Mouse (Mus musculus) kidney, adult 11 months (tissue): ENCODE measurements around the gene Ces1h.
A peak's percentile ranks its signal among the peaks of the same experiment; 100 is the strongest.

ENCODE experiments used
- DNase-seq: peaks from one replicate; pipeline ENCODE4 v3.0.0; 2022

Gene Ces1h

DNA sequence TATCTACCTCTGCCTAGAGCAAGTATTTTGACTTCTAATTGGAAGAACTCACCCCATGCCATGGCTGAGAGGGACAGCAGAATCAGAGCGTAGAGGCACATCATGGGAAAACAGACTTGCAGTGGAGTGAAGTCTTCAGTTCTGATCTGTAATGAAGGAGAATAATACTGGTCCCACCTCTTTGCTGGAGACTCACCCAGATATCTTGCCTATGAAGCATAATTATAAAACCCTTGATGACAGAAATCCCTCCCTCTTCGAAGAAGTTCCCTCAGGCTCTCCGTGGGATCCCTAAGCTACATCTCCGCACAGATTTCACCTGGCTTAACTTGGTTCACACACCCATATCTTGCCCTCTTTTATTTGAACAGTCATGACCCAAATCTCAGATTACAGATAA, at the start of gene Ces1h:
Ces1h (minus strand) TSS at position 101 of the 400 bp plus-strand sequence.
- DNase-seq = no peak

DNA sequence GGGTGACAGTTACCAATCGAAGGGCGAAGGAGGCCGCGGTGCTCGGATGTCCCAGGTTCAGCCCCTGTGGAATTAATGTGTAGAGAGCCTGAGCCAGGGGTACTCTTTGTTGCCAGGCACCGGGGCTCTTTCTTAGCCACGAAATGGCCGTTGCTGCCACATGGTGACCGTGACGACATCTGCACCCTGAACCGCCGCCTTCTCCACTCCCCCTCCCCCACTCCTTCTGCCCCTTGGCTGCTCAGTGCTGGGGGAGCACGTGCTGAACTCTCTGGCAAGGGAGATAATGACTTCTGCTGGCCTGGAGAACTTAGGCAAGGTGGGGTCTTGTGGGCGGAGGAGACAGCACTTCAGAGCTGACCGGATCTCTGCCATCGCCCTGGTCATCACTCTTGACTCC, 47.7 kb upstream of the Ces1h start:
- DNase-seq = no peak

DNA sequence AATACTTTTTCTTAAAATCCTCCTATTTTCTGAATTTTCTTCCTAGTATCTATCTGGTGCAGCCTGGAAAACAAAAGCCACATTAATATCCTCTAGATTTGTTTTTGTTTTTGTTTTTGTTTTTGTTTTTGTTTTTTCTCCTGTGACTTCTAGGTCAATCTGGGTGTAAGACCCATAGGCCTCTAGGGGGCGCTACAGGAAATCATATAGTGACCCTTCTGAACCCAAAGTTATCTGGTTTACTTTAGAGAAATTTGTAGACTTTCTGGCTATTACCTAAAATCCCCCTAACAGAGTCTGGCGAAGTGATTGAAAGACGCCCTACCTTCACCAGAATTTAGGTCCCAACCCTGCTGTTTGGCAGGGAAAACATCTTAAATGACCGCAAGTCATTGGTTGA, 35.9 kb upstream of the Ces1h start:
- no peak for DNase-seq

DNA sequence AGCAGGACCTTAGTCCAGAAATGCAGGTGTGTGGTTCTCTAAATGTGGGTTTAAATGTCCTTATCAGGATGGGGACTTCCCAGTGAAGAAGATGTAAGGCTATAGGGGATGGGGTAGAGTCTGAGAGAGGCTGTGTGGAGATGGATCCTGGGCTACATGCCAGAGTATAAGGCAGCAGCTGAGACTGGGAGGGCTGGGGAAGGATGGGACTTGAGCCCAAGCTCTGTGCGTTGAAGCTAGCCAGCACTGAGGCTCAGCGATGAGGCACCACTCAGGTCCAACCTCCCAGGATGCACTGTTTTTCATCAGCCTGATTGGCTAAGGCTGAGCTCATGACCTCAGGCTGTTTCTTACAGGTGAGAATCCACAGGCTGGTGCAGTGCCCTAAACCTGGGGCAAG, 29.3 kb upstream of the Ces1h start:
- no peak for DNase-seq

DNA sequence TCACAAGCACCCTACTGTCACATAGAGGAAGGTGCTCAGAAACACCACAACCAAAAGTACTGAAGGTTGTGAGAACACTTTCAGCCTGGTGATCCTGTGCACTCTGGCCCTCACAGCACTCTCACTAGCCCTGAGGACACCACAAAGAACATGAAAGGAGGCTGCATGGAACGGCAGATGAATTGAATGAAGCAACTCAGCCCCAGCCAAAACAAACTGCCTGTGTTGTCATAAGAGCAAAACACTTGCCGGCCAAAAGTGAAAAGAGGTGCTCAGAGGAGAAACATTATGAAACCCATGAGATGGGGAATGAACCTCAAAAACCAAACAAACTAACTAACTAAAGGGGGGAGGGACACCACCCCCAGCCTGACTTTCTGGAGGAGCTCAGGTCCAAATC, 20.2 kb upstream of the Ces1h start:
- DNase-seq = no peak

DNA sequence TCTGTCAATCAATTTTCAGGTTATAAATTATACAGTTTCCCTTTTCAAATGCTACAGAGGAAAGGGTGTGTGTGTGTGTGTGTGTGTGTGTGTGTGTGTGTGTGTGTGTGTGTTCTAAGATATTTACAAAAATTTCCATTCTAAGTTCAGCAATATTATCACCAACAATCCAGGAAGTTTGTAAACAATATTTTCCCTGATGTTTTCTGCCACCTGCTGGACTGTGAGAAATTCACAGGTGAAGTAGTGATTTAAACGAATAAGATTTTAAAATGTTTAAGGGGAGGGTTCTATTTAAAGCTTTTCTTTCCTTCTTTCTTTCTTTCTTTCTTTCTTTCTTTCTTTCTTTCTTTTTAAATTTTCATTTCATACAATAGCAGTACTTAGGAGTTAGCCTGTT, 18.5 kb upstream of the Ces1h start:
- no peak for DNase-seq

DNA sequence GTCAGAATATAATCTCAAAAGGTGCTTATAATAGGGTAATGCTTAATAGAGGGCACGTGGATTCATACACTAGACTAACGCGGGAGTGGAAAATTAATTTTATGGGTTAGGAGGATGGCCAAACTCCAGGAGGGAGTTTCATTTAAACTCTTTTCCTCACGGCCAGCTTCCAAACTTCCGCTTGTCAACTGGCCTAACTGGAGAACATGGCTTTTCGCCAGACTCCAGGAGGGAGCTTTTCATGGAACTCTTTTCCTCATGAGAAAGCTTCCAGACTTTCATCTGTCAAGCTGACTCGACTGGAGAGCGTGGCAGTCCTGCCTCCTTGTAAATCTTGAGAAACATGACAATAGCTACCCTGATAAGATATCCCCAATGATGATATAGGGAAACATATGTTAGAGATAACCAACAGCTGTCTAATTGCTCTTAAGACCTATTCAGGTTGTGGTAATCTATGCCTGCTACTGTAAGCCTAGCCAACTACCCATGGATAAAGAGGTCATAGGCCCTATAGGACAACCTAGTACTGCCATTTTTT, 14.6 kb upstream of the Ces1h start:
- peak; percentile 46 for DNase-seq

DNA sequence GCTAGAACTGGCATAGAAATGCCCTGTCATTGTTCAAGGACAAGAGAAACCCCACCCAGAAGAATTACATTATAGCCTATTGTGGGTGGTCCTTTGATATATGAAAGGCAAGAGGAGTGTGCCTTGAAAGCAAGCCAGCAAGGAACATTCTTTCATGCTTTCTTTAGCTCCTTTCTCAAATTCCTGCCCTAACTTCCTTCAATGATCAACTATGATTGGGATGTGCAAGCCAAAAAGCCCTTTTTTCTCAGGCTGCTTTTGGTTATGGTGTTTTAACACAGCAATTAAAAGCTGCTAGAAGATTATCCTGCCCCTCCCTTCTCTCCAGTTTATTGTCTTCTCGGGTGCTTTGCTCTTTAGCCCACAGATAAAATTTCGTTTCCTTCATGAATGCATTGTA, 10.0 kb downstream of the Ces1h start:
- peak; percentile 30 for DNase-seq

DNA sequence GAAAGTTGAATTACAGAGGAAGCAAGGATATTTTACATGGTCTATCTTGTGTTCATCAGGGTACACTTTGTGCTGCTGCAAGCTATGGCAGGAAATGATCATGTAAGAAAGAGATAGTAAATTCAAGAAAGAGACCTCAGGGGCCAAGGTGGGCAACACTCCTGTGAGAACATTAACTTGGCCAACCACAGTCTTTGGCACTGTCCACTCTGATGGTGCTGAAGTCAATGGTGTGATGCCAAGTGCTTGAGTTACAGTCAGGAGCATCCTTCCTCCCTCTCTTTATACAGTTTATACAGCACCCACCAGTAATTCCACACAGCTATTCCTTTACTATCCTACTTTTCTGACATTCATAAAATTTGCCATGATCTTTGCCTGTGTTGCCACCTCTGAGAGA, 19.4 kb downstream of the Ces1h start:
- no peak for DNase-seq

DNA sequence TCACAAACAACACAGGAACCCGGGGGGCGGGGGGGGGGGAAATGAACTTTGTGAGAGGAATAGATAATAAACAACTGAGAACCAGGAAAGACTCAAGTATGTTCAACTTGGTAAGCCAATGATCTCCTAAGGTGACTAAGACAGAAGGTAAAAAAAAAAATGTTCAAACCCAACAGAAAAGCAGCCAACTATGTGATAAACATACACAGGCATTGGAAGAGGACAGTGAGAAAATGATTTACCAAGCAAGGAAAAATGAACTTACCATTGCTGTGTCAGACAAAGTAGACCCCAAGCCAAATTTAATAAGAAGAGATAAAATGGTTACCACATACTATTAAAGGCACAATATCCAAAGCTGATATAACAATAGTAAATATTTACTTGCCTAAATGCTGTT, 40.0 kb downstream of the Ces1h start:
- DNase-seq = no peak

DNA sequence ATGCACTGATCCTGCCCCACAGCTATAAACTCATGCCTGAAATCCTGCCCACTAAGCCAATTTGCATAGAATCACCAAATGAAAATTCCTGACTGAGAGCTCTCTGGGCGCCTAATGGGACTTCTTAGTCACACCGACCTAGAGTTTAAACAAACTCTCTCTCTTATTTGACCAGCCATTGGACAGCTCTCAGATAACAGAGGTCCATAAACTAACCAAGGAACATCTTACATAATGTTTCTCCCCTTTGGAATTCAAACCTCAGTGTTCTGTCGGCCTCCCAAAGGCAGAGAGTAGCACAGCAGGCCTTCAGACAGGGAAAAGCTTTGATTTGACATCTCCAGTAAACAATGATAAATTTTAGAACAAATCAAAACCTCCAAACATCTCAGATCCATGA, 42.3 kb downstream of the Ces1h start, which contains the start of gene Ces1g:
Ces1g (minus strand) TSS at position 102 of the 400 bp plus-strand sequence.
- no peak for DNase-seq

DNA sequence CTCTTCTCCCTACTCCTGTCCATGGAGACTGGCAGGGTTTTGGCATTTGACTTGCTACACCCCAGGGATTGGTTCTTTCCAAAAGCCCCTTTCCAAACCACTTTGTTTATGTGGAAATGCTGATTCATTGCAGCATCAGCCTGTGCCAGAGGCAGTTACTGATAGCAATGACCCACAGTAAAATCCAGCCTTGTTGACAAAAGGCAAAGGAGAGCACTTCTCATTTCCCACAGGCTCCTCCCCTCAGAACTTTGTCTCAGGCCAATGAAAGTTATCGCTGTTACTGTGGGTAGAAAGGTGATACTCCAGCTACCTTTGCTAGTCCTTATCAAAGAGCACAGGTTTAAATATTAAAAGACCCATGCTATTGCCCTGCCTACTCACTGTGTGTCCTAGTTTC, 46.8 kb downstream of the Ces1h start:
- DNase-seq = peak; percentile 4

DNA sequence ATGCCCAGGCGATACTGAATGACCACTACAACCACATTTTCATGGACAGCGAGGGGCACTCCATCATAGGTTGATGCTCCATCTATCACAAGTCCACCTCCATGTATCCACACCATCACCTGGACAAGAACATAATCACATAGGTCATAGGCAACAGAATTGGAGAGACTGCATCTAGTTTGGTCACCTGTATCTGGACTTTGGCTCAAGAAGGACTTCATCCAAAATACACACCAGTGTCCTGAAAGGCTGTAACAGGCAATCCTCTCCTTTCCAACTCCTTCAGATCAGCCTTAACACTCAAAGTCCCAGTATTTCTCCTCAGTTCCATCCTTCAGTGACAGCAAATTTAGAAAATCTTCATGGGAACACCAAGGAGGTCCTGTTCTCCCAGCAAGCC, 48.4 kb downstream of the Ces1h start:
- DNase-seq = no peak

DNA sequence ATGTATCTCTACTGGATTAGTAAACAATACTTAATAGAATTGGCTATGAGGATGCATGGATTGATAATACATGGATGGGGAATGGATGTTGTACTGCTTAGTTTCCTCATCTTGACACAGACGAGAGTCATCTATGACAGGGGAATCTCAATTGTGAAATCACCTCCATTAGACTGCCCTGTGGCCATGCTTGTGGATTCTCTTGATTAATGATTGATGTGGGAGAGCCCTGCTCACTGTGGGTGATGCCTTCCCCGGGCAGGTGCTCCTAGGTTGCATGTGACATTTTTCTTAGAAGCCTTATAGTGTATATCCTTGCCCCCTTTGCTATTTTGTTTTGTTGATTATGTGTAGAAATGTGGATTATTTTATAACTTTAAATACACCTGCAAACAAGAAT, 54.4 kb downstream of the Ces1h start:
- peak; percentile 43 for DNase-seq

DNA sequence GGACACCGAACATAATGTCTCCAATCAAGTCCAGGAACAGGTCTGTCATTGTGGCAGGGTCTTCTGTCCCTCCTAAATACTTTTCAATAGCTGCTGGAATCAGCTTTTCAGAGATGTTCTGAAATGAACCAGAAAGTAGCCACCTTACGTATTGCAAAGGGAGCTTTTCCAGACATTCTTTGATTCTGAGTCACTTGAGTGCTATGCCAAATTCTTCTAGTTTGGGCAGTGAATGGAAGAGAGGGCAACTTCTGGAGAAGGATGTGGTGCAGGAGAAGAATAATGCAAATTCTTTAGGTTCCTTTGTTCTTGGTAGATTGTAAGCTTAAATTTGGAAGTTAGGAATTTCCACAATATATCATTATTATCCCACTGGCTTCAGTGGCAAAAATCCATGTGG, 62.5 kb downstream of the Ces1h start:
- no peak for DNase-seq

DNA sequence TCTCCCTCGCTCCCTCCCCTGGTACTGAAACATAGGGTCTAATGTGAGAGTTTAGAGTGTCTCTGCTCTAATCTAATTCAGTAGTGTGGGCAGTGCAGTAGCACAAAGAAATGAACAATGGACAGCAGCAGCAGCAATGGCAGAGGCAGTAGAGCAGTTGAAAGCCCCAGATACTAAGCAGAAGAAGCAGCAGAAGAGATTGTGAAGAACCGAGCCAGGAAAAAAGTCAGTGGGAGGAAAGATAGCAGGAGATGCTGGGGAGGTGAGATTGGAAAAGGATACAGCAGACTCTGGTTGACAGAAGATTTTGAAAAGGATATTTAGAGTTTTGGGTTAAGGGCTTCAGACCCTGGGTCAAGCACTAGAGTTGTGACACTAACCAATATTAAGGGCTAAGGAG, 64.0 kb downstream of the Ces1h start:
- DNase-seq = no peak
